Mouse (Mus musculus): ENCODE data around the gene 4930562C15Rik.

The 4930562C15Rik gene

GRCm38 (mm10) chr16:4862863-4863483 lies 27.8 kb downstream of the 4930562C15Rik start:
- peak; percentile 47 for DNase-seq

- DNase-seq = no peak
Observed at GRCm38 (mm10) chr16:4863742-4864141, 28.5 kb downstream of the 4930562C15Rik start.

- no peak for DNase-seq
Observed at GRCm38 (mm10) chr16:4866101-4866695, 31.0 kb downstream of the 4930562C15Rik start.

GRCm38 (mm10) chr16:4870490-4870889 lies 35.3 kb downstream of the 4930562C15Rik start:
- no peak for DNase-seq

GRCm38 (mm10) chr16:4871926-4872325 lies 36.7 kb downstream of the 4930562C15Rik start:
- no peak for DNase-seq

- peak; percentile 57 for DNase-seq
Observed at GRCm38 (mm10) chr16:4875198-4876032, 40.2 kb downstream of the 4930562C15Rik start.

- peak; percentile 72 for DNase-seq
Observed at GRCm38 (mm10) chr16:4876033-4876680, 40.9 kb downstream of the 4930562C15Rik start.

- DNase-seq = no peak
Observed at GRCm38 (mm10) chr16:4877195-4877594, 42.0 kb downstream of the 4930562C15Rik start.

GRCm38 (mm10) chr16:4877701-4878100 lies 42.5 kb downstream of the 4930562C15Rik start:
- DNase-seq = no peak

- peak; percentile 50 for DNase-seq
Observed at GRCm38 (mm10) chr16:4878192-4878885, 43.1 kb downstream of the 4930562C15Rik start.

- peak; percentile 75 for DNase-seq
Observed at GRCm38 (mm10) chr16:4879101-4879707, 44.0 kb downstream of the 4930562C15Rik start.

GRCm38 (mm10) chr16:4879708-4880124 lies 44.5 kb downstream of the 4930562C15Rik start:
- peak; percentile 90 for DNase-seq

GRCm38 (mm10) chr16:4880136-4880825 lies 45.1 kb downstream of the 4930562C15Rik start, which contains the start of gene Ubald1:
TSS of gene Ubald1 (minus strand) at chr16:4880315.
- peak; percentile 99 for DNase-seq

- peak; percentile 46 for DNase-seq
Observed at GRCm38 (mm10) chr16:4881400-4882351, 46.5 kb downstream of the 4930562C15Rik start.

- DNase-seq = peak; percentile 56
Observed at GRCm38 (mm10) chr16:4884930-4885329, 49.7 kb downstream of the 4930562C15Rik start.

- DNase-seq = peak; percentile 91
Observed at GRCm38 (mm10) chr16:4885760-4886689, 50.8 kb downstream of the 4930562C15Rik start, which contains the start of gene Mgrn1. TSS of gene Mgrn1 (plus strand) at chr16:4886249.

- DNase-seq = no peak
Observed at GRCm38 (mm10) chr16:4886690-4887020, 51.4 kb downstream of the 4930562C15Rik start.

- DNase-seq = no peak
Observed at GRCm38 (mm10) chr16:4890201-4890709, 55.0 kb downstream of the 4930562C15Rik start.

GRCm38 (mm10) chr16:4892171-4892570 lies 57.0 kb downstream of the 4930562C15Rik start:
- DNase-seq = no peak

Data from cerebellum, adult 11-12 months (tissue).